Mouse (Mus musculus): ENCODE data around the gene Syde1. TPM values are rescaled to one million over a fixed set of nuclear protein-coding genes. Genes with fewer than 3 reads are reported as not detected.
"Not testable (repeated sequence)": the region's sequence is repeated elsewhere in the genome, so short reads cannot be mapped to it uniquely, and the experiment has no call there.

The Syde1 gene
- total RNA-seq (2021): 10 to 100 TPM; 11.0 to 11.5 TPM
- long read RNA-seq, experiment 1, transcript Syde1-201 (8 exons, 3,288 nt): major isoform, 15 of 19 reads
- long read RNA-seq, experiment 1, partial matches to known transcripts: 4 of 19 reads
- long read RNA-seq, experiment 1, other reads (novel, unspliced or antisense): 0 of 19 reads
- long read RNA-seq, experiment 2, partial matches to known transcripts: 1 of 3 reads
- long read RNA-seq, experiment 2, other reads (novel, unspliced or antisense): 0 of 3 reads

DNA sequence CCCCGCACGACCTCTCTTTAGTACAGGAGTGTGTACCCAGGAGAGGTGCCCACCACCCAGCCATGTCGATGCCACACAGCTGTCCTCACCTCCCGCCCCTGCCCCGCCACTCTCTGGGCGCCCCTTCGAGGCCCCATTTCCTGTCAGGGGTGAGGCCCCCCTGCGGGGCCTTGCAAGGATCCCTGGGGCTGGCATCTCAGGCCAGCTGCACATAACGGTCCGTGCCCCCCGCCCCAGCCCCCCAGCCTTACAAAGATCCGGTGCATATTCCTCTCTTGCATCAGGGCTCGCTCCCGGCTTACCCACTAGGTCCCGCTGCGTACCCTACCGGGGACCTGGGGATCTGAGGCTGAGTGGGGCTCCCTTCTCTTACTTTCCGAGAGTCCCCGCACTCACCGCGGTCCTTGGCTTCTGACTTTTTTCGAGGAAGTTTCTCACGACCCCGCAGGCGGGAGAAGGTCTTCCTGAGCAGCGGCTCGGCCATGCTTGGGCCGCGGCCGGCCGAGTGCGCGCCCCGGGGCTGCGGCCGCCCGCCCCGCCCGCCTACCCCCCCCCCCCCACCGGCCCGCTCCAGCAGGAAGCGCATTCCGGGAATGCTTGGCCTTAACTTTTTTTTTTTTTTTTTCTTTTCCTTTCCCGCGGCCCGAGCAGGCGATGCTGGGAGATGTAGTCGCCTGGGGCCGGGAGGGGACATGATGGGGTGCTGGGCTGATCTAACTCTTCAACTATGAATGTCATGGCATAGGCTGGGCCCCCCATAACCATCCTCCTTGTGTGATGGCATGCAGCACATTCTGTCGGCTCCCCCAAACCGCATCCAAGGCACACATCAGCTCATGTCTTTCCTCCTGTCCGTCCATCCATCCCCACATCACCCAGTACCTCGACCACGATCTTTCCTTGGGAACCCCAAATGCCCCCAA is at the start of gene Syde1:
Gene Syde1 (minus strand): TSS at position 559 of the 923 bp plus-strand sequence.
- peak; percentile 77 to 82 for DNase-seq

DNA sequence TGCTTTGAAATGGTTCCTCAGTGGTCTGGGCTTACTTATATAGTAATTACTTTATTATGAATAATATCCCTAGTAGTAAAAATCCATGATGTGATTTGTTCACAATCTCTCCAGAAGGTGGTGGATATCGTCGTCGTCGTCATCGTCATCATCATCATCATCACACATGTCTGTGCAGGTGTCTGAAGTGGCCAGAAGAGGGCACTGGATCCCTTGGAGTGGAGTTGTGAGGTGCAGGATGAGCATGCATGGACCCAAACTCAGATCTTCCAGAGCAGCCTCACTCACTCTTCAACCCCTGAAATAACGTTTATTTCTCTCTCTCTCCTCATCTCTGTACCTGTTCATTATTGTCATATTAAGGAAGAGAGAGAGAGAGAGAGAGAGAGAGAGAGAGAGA is 40.5 kb upstream of the Syde1 start:
- DNase-seq: no peak

DNA sequence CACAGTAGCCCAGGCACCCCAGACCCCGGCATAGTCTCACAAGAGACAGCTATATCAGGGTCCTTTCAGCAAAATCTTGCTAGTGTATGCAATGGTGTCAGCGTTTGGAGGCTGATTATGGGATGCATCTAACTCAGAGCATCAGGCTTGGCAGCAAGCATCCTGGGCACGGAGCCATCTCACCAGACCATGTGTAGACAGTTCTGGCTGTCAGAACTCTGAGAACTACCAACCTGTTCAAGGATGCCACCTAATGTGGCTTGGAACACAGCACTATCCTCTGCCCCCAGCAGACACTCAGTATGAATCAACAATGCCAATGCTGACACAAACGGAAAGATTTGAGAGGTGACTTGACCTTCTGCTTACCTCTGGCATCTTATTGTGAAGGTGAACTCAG is 38.4 kb upstream of the Syde1 start:
- no peak for DNase-seq

DNA sequence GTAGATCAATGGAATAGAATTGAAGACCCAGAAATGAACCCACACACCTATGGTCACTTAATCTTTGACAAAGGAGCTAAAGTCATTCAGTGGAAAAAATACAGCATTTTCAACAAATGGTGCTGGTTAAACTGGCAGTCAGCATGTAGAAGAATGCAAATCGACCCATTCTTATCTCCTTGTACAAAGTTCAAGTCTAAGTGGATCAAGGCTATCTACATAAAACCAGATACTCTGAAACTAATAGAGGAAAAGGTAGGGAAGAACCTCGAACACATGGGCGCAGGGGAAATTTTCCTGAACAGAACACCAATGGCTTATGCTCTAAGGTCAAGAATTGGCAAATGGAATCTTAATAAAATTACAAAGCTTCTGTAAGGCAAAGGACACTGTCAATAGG is 31.4 kb upstream of the Syde1 start:
- not testable (repeated sequence) for DNase-seq

DNA sequence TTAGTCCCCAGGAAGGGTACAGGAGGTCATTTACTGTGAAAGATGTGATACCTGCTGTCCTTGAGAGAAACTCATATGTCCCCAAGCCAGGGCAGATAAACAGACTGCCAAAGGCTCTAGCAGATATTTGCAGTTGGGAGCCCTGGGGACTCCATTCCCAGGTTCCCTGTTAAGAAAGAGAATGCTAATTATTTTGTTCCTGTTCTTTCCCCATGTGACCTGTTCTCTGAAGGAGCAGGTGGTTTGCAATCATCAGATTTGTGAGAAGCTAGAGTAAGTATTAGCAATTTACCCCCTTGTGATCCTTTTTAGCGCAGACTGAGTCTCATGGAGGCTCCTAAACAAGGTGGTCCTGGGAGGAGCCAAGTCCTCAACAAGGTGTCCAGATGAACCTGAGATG is 26.2 kb upstream of the Syde1 start, which contains the start of gene Olfr1357:
Gene Olfr1357 (minus strand): TSS at position 101 of the 400 bp plus-strand sequence.
- DNase-seq: no peak

DNA sequence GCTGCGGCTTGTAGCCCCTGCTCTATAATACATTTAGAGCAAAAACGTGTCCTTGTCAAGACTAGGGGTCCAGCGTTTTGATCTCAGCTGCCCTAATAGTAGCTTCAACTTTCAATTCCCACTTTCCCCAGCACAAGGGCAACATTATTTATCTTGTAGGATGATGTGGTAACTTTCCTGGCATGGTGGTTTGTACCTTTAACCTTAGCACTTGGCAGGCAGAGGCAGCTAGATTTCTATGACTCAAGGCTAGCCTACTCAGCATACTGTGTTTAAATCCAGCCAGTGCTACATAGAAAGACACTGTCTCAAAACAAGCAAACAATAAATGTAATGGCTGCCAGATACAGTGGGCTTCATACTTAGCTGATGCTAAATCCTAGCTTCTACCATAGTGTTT is 15.8 kb upstream of the Syde1 start:
- no peak for DNase-seq

DNA sequence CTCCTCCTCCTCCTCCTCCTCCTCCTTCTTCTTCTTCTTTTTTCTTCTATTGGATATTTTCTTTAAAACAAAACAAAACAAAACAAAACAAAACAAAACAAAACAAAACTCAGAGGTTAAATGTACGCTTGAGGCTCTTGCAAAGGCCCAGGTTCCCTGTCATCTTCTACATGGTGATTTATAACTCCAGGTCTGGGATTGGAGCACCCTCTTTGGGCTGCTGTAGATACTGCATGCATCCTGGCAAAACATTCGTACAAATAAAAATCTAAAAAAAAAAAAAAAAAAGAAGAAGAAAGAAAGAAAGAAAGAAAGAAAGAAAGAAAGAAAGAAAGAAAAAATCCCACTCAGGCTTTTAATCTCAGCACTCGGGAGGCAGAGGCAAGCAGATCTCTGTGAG is 13.3 kb upstream of the Syde1 start:
- peak; percentile 26 to 60 for DNase-seq

DNA sequence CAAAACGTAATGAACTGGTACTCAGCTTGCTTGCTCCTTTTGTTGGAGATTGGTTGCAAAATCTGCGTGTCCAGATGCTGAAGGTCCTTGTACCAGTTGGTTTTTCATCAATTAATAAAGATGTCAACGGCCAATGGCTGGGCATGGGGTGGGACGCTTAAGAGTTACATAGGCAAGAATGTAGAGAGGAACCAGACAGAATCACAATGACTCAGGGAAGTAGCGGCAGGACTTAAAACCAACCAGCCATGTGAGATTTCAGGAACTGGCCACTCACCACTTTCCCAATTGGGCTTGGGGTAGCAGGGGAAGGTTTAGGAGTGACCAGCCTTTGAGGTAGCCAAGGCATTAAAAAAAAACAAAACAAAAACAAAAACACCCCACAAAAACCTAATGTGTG is 8.1 kb upstream of the Syde1 start:
- no peak for DNase-seq

DNA sequence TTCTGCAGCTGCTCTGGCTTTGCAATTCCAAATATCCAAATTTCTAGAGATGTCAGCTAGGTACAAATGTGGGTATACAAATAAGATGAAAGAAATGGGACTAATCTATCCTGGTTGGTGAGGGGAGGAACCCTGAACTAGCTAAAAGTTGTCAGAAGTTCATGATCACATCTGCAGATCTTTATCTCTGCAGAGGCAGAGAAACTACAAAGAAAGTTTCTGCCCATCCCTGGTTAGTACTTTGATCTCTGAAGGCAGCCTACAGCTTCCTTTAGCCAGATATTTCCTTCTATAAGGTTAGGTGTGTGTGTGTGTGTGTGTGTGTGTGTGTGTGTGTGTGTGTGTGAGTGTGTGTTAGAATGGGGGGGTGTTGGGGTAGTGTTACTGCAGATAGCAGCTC is 2.8 kb upstream of the Syde1 start:
- DNase-seq: no peak

DNA sequence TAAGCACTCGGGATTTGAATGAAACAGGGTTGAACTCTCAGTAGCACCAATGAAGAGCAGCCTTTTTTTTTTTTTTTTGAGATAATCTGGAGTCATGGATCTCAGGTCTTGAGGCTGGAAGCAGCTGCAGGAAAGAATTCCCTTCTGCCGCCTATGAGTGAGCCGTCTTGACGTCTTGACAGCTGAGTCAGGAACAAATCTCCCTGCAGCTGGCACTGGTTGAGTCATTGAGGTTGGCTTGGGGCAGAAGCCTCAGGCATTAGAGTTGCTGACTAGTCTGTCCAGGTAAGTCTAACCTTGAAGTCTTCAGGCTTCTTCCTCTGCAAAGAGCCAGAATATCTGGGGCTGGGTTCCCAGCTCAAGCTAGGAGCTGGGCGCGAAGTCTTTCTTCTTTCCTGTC is 2.4 kb upstream of the Syde1 start:
- DNase-seq: no peak

DNA sequence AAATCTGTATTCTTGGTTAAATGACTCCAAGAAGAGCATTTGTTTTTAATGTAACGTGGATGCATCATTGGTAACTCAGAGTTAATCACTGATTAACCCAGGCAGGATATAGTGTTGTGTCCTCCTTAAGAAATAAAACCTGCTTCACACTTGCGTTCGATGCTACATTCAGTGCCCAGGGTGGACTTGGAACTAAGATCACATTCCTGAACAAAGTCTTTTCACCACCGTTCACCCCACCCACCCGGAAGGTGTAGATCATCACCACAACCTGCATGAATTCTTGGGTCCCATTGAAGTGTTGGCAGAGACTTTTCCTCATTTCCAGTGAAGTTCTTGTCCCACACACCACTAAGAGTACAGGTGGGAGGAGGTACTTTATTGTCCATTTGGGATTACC is 2.0 kb upstream of the Syde1 start:
- no peak for DNase-seq

DNA sequence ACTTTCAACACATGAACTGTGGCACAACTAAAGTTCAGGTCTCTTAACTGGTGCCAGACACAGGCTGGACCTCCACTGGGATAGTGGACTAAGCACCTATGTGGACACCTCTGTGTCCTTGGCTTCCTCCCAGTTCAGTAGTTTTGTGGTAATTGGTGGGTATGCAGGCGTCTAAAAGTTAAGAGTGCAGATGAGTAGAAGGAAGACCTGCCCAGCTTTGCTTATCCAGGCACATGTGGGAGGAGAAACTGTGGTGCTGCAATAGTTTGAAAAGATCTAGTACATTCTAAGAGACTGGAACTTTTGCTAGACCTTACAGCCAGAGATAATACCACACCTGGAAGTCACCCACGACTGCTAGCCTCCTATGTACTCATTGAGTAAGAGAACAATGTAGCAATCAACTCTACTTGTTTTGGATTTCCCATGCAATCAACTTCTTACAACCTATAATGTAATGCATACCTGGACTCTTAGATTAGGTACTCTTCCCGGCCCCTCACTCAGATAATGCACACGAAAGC is 1.2 kb upstream of the Syde1 start:
- DNase-seq: no peak

DNA sequence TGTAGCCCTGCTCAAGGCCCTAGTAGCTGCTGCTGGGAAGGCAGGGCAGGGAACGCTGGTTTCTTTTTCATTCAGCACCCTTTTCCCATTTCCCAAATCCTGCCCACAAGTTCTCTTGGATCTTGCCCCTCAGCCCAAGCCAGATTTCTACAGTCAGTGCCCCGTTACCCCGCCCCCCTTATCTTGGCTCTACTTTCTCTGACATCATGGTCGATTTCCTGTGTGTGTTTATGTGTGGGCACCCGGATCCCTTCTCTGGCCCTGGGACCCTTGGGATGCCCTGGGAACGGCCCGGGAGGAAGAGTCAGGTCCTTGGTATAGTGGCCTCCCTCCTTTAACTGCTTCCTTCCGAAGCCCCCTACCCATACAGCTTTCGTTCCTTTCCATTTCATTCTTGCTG is 1.0 kb downstream of the Syde1 start:
- DNase-seq: peak; percentile 55 to 57

DNA sequence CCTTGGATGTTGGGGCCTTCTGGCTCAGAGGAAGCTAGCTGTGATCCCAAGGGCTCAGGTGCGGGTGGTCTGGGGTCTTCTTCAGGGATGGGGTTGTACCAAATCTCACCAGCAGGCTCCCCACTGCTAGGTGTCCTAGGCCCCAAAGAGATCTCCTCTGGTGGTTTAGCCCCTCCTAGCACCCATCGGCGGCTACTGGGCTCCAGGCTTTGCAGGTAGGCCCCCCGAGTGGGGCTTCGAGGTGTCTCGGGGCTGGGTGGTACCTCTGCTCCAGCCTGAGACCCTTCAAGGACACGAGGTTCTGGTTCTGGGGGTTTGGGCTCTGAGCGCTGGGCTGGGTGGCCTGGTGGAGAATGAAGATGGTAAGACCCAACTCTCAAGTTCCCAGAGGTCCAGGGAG is 1.9 kb downstream of the Syde1 start:
- DNase-seq: no peak

DNA sequence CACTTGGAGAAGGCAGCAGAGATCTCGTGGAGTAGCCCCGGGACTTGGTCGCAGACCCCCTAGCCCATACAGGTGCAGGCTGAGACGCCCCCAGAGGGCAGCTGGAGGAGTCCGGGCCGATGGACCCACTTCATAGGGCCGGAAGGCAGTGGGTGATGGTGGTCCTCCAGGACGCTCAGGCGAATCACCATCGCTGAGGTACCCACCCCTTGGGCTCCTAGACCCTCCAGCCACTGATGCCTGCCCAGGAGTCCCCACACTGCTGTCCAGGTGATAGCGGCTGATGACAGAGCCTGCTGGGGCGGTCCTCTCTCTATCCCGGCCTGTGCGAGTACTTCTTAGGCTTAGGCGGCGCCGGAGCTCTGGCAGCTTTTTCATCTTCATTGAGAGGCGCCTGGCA is 2.5 kb downstream of the Syde1 start:
- DNase-seq: no peak

DNA sequence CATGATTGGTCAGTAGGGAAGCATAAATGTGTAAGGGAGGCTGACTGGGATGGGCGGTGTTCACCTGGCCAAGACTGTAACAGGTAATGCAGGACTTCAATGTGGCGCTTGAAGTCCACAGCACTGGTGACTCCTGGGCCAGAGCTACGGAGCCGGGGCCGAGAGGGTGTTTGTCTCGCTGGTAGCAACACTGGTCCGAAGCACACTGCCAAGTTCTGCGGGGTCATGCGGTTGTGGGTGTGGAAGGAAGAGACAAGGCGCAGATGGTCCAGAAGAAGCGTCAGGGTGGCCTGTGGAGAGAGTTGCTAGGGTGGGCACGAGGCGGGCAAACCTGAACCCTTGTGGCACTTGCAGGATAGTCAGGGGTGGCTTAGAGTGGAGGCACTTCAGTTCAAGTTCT is 5.7 kb downstream of the Syde1 start:
- DNase-seq: no peak

DNA sequence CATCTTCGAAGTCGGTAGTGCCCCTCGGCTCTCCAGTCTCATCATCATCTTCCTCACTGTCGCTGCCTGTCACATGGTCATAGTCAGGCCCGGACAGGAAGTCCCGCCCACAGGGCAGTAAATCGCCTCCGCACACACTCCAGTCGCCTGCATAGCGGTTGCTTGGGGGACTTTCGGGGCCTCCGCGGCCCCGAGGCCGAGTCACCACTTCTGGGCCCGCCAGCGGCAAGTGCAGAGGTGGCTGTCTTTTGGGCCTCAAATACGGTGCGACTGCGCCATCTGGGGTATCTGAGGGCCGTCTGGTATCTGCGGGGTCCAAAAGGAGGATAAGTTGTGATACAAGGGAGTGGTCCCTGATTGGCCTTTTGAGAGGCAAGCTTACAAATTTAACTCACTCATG is 6.2 kb downstream of the Syde1 start:
- DNase-seq: no peak

DNA sequence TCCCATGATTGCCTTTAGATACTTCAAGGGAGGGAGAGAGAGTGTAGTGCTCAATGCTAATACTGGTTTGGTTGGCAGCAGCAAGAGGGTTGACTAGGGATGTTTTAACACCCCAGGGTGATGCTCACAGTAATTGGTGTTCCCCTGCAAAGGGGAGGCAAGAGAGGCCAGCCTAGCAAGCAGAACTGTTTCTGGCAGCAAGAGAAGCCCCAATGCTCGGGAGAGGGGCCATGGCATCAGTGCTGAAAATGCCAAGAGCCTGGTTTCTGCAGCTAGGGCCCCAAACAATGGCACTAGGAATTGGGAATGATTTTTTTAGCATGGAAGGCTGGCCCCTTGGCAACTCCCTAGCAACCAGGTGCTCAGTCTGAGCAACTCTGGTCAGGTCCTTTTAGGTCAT is 6.8 kb downstream of the Syde1 start:
- no peak for DNase-seq

DNA sequence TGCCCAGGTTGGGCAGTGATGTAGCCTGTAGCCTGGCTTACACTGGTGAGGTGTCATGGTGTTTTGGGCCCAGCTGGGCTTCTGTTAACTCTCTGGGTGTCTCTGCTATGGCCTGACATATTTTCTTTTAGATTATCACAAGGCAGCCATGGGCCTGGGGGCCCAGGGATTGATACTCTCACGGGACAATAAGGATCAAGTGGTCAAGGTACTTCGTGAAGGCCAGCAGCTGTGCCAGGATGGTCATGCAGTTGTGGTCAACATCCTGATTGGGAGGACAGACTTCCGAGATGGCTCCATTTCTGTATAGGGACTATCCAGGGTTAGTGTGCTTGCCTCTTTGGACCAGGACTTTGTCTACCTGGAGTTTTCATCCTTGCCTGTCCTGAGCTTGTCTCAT is 7.8 kb downstream of the Syde1 start:
- no peak for DNase-seq

DNA sequence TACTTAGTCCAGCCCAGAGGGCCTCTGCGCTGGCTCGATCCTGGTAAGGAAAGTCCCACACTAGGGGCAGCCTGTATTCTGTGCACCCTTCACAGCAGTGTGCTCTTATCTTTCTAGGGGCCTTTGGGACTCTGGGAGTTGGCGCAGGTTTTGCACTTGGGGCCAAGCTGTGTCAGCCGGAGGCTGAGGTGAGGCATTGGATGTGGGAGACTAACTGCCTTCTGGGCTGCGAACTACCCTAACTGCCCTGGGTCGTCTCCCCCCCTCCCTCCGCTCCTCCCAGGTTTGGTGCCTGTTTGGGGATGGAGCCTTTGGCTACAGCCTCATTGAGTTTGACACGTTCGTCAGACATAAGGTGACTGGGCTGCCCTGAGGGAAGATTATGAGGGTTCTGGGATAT is 8.4 kb downstream of the Syde1 start:
- DNase-seq: no peak

DNA sequence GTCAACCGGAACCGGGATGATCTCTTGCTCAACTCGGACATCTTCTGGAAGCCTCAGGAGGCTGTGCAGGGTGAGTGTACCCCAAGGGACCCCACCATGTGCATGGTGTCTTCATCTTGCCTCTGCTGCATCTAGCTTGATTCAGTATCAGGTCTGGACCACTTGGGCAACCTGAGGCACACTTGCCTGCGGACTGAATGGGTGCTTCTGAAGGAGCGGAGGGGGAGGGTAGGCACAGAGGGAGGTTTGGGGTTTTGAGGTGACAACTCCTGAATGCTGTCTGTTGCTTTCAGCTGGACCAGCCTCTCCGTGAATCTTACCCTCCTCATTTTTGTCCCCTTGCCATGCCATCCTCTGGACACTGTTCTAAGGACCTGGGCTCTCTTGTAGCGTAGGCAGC is 10.6 kb downstream of the Syde1 start:
- DNase-seq: no peak

DNA sequence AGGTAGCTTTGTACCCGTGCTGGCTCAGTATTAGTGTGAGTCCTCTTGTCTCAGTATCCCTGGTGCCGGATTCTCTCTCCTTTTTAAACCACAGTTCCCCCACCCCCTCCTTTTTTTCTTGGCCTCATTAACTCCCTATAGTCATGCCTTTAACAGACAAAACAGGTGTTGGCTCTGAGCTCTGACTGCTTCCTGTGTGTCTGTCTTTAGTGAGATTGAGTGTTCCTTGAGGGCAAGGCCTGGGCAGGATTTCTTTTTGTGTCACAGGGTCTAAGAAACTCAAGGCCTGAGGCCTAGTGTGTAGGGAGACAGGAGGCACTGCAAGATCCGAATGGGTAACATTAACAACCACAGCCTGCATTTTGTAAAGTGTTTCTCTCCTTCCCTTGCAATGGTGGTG is 13.6 kb downstream of the Syde1 start:
- no peak for DNase-seq

DNA sequence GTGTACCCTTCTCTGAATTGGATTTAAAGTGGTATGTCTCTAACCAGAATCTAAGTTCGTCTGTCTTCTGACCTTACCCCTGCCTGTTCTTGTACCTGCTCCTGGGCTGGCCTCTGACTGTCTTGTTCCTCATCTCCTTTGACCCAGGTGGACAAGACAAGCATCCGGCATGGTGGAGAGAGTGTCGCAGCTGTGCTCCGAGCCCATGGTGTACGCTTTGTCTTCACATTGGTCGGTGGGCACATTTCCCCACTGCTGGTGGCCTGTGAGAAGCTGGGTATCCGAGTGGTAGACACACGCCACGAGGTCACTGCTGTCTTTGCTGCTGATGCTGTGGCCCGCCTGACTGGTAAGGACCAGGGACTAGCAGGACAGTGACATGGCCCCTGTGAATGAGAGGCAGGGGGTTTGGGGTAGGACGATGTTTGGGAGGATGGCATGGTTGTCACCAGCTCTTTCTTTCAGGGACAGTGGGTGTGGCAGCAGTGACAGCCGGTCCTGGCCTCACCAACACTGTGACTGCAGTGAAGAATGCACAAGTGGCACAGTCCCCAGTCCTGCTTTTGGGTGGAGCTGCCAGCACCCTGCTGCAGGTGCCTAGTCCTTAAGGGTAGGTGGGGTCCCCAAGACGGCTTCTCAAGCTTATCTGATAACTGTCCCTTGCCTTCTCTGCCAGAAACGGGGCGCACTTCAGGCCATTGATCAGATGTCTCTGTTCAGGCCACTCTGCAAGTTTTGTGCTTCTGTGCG is 15.2 kb downstream of the Syde1 start:
- DNase-seq: no peak

All from heart, adult 18-20 months (tissue).